Mouse (Mus musculus) lung, embryonic 16.5 days (tissue): Measurements from ENCODE around the gene Cdc14a. TPM values are rescaled to one million over a fixed set of nuclear protein-coding genes. Genes with fewer than 3 reads are reported as not detected.

Experiments used
- ATAC-seq: fragments of 200-750 bp; cut with Nextera tagmentation; 2 replicates; pipeline ENCODE4 v1.8.0; 2017; ENCODE audit warnings: low read depth, mild to moderate bottlenecking, moderate library complexity
- H3K27ac ChIP-seq: fragments of 300-500 bp; sonication (generic); 2 replicates; pipeline ENCODE4 v1.5.1; 2014; ENCODE audit warnings: mild to moderate bottlenecking, control low read depth, low read length
- H3K27me3 ChIP-seq: fragments of 300-500 bp; sonication (generic); 2 replicates; pipeline ENCODE4 v1.6.1; 2014; ENCODE audit warnings: low read depth, low read length, mixed read lengths; ENCODE audit not compliant: control insufficient read depth, insufficient read depth
- H3K36me3 ChIP-seq: fragments of 300-500 bp; sonication (generic); 2 replicates; pipeline ENCODE4 v1.6.1; 2014; ENCODE audit warnings: low read length; ENCODE audit not compliant: control insufficient read depth, insufficient read depth
- H3K4me1 ChIP-seq: fragments of 300-500 bp; sonication (generic); replicated peaks from 2 replicates; pipeline ENCODE4 v1.6.1; 2014; ENCODE audit warnings: low read length, mixed read lengths; ENCODE audit not compliant: control insufficient read depth, insufficient read depth
- H3K4me2 ChIP-seq: fragments of 300-500 bp; sonication (generic); 2 replicates; pipeline ENCODE4 v1.6.1; 2014; ENCODE audit warnings: low read depth, low read length, control low read depth
- H3K4me3 ChIP-seq: fragments of 300-500 bp; sonication (generic); 2 replicates; pipeline ENCODE4 v1.5.1; 2014; ENCODE audit warnings: mild to moderate bottlenecking, low read length, control low read depth
- H3K9ac ChIP-seq: fragments of 300-500 bp; sonication (generic); 2 replicates; pipeline ENCODE4 v1.6.1; 2014; ENCODE audit warnings: low read length, control low read depth
- H3K9me3 ChIP-seq: fragments of 300-500 bp; sonication (generic); 2 replicates; pipeline ENCODE4 v1.6.1; 2016; ENCODE audit warnings: low read length; ENCODE audit not compliant: control insufficient read depth
- WGBS: fragments of 180-500 bp; shearing (Covaris S2); extraction: QIAGEN DNeasy Blood & Tissue Kit; methylation state at CpG from one replicate; pipeline ENCODE4 v1.1.7; 2014; 5-methylcytosine and 5-hydroxymethylcytosine counted together
- polyA plus RNA-seq: library from polyadenylated mRNA; unstranded; fragments of >200 nt; fragmentation: Nextera tagmentation; extraction: Ambion mirVana; gene quantifications from 2 replicates; pipeline ENCODE4 v1.2.1, GENCODE M21; 2015

Cdc14a gene
- polyA plus RNA-seq, 1 experiment from 2014 or later: 6.8 TPM

DNA sequence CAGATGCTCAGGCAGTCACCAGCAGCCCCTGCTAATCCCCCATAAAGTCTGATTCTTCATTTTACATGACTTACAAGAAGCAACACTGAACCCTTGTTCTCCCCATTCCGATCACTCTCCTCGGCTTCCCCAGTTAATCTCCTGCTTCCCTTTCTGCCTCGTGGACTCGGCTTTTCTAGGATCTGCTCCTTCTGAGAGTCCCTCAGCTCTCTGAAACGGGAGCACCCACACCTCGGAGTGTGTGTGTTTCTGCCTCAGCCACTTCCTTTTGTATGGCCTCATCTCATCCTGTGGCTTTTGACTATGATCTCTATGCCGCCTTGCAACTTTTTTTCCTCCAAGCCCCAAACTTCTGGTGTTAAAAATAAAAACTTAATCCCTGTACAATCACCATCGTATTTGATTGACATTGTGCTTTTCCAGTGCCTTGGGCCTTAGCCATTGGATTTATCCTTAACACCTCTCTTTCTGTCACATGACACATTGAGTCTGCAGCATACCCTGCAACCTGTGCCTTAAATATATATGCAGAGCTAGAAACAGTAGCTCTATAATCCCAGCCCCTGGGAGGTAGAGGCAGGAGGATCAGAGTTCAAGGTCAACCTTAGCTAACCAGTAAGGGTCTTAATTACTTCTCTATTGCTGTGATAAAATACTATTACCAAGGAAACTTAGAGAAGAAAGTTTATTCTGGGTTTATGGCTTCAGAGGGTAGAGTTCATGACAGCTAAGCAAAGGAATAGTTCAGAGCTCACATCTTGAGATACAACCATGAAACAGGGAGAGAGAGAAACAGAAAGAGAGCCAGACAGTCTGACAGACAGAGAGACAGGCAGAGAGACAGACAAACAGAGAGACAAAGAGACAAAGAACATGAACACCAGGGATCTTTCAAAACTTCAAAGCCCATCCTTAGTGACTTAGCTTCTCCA, 16.5 kb upstream of the Cdc14a start:
- Histone ChIP-seq H3K4me1 (no peaks in the 10 kb centered on the region), H3K9me3 (no peaks in the 10 kb centered on the region), H3K4me3 (no peak overlapping the region), H3K27ac (no peak overlapping the region), H3K9ac (no peak overlapping the region), H3K36me3 (no peaks in the 10 kb centered on the region), H3K27me3 (no peaks in the 10 kb centered on the region), H3K4me2 (no peak overlapping the region)
- no peak for ATAC-seq
- WGBS: 64% methylated on average over 8 of the region's 8 CpGs

GRCm38 (mm10) chr3:116436811-116437601, 13.2 kb upstream of the Cdc14a start:
- Histone ChIP-seq H3K36me3 (no peaks in the 10 kb centered on the region), H3K4me2 (no peak overlapping the region), H3K4me1 (no peaks in the 10 kb centered on the region), H3K27me3 (no peaks in the 10 kb centered on the region), H3K9ac (no peak overlapping the region), H3K4me3 (no peak overlapping the region), H3K9me3 (no peaks in the 10 kb centered on the region), H3K27ac (no peak overlapping the region)
- ATAC-seq: no peak
- 85% methylated on average over 9 of the region's 9 CpGs for WGBS

GRCm38 (mm10) chr3:116436113-116436512, 12.3 kb upstream of the Cdc14a start:
- Histone ChIP-seq H3K9me3 (no peaks in the 10 kb centered on the region), H3K4me2 (no peak overlapping the region), H3K27me3 (no peaks in the 10 kb centered on the region), H3K4me1 (no peaks in the 10 kb centered on the region), H3K36me3 (no peaks in the 10 kb centered on the region), H3K4me3 (no peak overlapping the region), H3K27ac (no peak overlapping the region), H3K9ac (no peak overlapping the region)
- ATAC-seq: no peak
- WGBS: 63% methylated on average over 3 of the region's 3 CpGs

DNA sequence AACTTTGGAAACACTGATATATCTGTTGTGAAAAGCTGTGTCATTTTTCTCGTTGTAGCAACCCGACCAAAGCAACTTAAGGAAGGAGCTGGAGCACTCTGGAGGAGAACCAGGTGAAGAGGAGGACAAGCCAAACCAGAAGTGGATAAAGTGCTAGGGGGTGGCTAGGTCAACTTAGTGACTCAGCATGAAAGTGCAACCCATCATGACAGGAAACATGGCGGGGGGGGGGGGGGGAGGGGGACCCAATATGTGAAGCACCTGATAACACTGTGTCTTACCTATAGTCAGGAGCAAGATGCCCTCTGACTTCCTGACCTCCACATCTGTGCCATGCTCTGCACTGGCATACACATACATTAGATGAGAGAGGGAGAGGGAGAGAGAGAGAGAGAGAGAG, 10.9 kb upstream of the Cdc14a start:
- ATAC-seq: no peak
- no peak overlapping the region for H3K9ac ChIP-seq
- no peak overlapping the region for H3K4me2 ChIP-seq
- H3K27me3 ChIP-seq: no peaks in the 10 kb centered on the region
- no peaks in the 10 kb centered on the region for H3K4me1 ChIP-seq
- H3K4me3 ChIP-seq: no peak overlapping the region
- no peaks in the 10 kb centered on the region for H3K36me3 ChIP-seq
- H3K9me3 ChIP-seq: no peaks in the 10 kb centered on the region
- H3K27ac ChIP-seq: no peak overlapping the region
- WGBS: 79% methylated on average over 2 of the region's 3 CpGs

DNA sequence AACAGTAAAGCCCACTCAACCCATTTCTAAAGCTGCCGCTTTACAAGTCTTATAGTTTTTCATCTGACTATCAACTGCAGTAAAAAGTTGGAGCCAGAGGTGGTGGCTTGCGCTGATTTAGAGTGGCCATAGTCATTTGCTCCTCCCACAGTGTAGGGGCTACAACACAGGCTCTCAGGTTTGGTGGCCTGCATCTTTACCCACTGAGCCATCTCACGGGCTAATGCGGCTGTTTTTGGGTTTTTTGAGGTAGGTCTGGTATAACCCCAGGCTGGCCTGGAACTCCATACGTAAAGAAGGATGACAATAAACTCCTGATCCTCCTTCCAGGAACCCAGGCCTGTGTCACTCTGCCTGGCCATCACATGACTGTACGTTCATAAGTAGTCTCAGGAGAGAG, 2.1 kb upstream of the Cdc14a start:
- WGBS: 95% methylated on average over 6 of the region's 6 CpGs
- no peak for ATAC-seq

GRCm38 (mm10) chr3:116424973-116425284, 1.1 kb upstream of the Cdc14a start:
- H3K4me1 ChIP-seq: peaks cover 7% of the 10 kb centered on the region
- ATAC-seq: peak; percentile 74
- WGBS: 0% methylated on average over 11 of the region's 11 CpGs
- peak overlapping the region; percentile 94 for H3K4me3 ChIP-seq
- peak overlapping the region; percentile 93 for H3K27ac ChIP-seq
- no peaks in the 10 kb centered on the region for H3K27me3 ChIP-seq
- H3K36me3 ChIP-seq: no peaks in the 10 kb centered on the region
- H3K4me2 ChIP-seq: peak overlapping the region; percentile 73
- no peaks in the 10 kb centered on the region for H3K9me3 ChIP-seq
- H3K9ac ChIP-seq: peak overlapping the region; percentile 85

More for the DNA sequence above, 2.1 kb upstream of the Cdc14a start:
- H3K27ac ChIP-seq: no peak overlapping the region
- no peaks in the 10 kb centered on the region for H3K9me3 ChIP-seq
- no peak overlapping the region for H3K9ac ChIP-seq
- no peaks in the 10 kb centered on the region for H3K36me3 ChIP-seq
- H3K4me2 ChIP-seq: no peak overlapping the region
- no peak overlapping the region for H3K4me3 ChIP-seq
- H3K4me1 ChIP-seq: peaks cover 7% of the 10 kb centered on the region
- H3K27me3 ChIP-seq: no peaks in the 10 kb centered on the region

DNA sequence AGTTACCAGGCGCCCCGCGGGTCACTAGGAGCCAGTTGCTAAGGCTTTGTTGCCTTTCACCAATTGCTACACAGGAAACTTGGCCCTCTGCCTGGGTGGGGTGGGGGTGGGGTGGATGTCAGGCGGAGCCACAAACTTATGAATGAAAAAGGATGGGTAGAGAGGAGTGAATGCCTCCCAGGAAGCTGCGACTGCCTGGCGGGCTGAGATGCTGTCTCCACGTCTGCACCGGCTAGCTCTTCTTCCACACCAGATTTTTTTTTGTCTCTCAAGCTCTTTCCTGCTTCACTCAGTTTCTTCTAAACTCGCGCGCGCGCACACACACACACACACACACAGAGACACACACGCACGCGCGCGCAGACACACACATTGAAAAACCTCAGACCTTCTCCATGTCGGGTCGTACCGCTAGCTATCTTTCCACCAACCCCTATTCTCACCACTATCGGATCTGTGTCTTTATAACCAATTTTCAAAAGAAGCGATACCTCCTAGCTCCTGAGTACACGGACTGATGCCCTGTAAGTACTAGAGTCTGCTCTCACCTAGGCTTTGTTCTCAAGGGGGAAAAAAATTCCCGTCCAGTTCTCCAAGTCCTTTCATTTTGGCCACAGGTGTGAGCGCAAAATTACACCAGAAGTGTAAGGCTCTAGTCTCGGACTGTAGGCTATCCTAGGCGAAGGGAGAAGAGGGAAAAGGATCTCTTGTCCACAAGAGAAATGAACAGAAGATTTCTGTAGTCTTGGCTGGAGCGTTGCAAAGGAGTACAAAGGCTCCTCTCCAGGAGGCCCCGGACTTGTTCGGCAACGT, 534 bp upstream of the Cdc14a start:
- H3K9ac ChIP-seq: peak overlapping the region; percentile 85
- under 1% methylated on average over 32 of the region's 32 CpGs for WGBS
- H3K4me2 ChIP-seq: peak overlapping the region; percentile 73
- H3K27me3 ChIP-seq: no peaks in the 10 kb centered on the region
- peak overlapping the region; percentile 94 for H3K4me3 ChIP-seq
- H3K9me3 ChIP-seq: no peaks in the 10 kb centered on the region
- no peaks in the 10 kb centered on the region for H3K36me3 ChIP-seq
- peak; percentile 3; the same call in 1 of the 2 replicates for ATAC-seq
- H3K27ac ChIP-seq: peak overlapping the region; percentile 93
- peaks cover 7% of the 10 kb centered on the region for H3K4me1 ChIP-seq

GRCm38 (mm10) chr3:116422795-116423352, 958 bp downstream of the Cdc14a start:
- Histone ChIP-seq H3K36me3 (no peaks in the 10 kb centered on the region; the same call in 1 of the 2 replicates), H3K4me3 (peak overlapping the region; percentile 94), H3K27ac (peak overlapping the region; percentile 93), H3K9me3 (no peaks in the 10 kb centered on the region), H3K4me2 (peak overlapping the region; percentile 73), H3K4me1 (peaks cover 7% of the 10 kb centered on the region), H3K9ac (peak overlapping the region; percentile 85), H3K27me3 (no peaks in the 10 kb centered on the region)
- 0% methylated on average over 23 of the region's 23 CpGs for WGBS
- ATAC-seq: no peak; the same call in 1 of the 2 replicates
